Mouse (Mus musculus) heart, embryonic 16.5 days (tissue): ENCODE measurements around the gene Fndc3b. TPM values are rescaled to one million over a fixed set of nuclear protein-coding genes. Genes with fewer than 3 reads are reported as not detected.

ENCODE experiments used
- ATAC-seq: fragments of 200-750 bp; cut with Nextera tagmentation; replicated peaks from 2 replicates; pipeline ENCODE4 v1.8.0; 2017; ENCODE audit warnings: moderate number of reproducible peaks; ENCODE audit not compliant: insufficient read depth, low FRiP score; ENCODE audit errors: extremely low read depth
- H3K27ac ChIP-seq: fragments of 300-500 bp; sonication (generic); 2 replicates; pipeline ENCODE4 v1.5.1; 2014; ENCODE audit warnings: mild to moderate bottlenecking, low read length, control low read depth, moderate library complexity
- H3K27me3 ChIP-seq: fragments of 300-500 bp; sonication (generic); 2 replicates; pipeline ENCODE4 v1.6.1; 2014; ENCODE audit warnings: low read length, mixed read lengths; ENCODE audit not compliant: control insufficient read depth, insufficient read depth
- H3K36me3 ChIP-seq: fragments of 300-500 bp; sonication (generic); 2 replicates; pipeline ENCODE4 v1.6.1; 2014; ENCODE audit not compliant: control insufficient read depth, insufficient read depth
- H3K4me1 ChIP-seq: fragments of 300-500 bp; sonication (generic); 2 replicates; pipeline ENCODE4 v1.6.1; 2014; ENCODE audit warnings: low read length, mixed read lengths; ENCODE audit not compliant: control insufficient read depth, insufficient read depth
- H3K4me2 ChIP-seq: fragments of 300-500 bp; sonication (generic); 2 replicates; pipeline ENCODE4 v1.6.1; 2014; ENCODE audit warnings: low read depth, mild to moderate bottlenecking, control low read depth, low read length
- H3K4me3 ChIP-seq: fragments of 300-500 bp; sonication (generic); 2 replicates; pipeline ENCODE4 v1.5.1; 2014; ENCODE audit warnings: mild to moderate bottlenecking, control low read depth, low read length
- H3K9ac ChIP-seq: fragments of 300-500 bp; sonication (generic); 2 replicates; pipeline ENCODE4 v1.6.1; 2014; ENCODE audit warnings: low read length, control low read depth
- H3K9me3 ChIP-seq: fragments of 300-500 bp; sonication (generic); replicated peaks from 2 replicates; pipeline ENCODE4 v1.6.1; 2016; ENCODE audit warnings: low read length; ENCODE audit not compliant: control insufficient read depth
- WGBS: fragments of 180-500 bp; shearing (Covaris S2); extraction: QIAGEN DNeasy Blood & Tissue Kit; methylation state at CpG from one replicate; pipeline ENCODE4 v1.1.7; 2014; 5-methylcytosine and 5-hydroxymethylcytosine counted together
- polyA plus RNA-seq: library from polyadenylated mRNA; unstranded; fragments of >200 nt; fragmentation: Nextera tagmentation; extraction: Ambion mirVana; gene quantifications from 2 replicates; pipeline ENCODE4 v1.2.1, GENCODE M21; 2015

Fndc3b gene
- polyA plus RNA-seq, 1 experiment from 2014 or later: 21.7 TPM

GRCm38 (mm10) chr3:27490891-27491290 lies 220.2 kb downstream of the Fndc3b start:
- Histone ChIP-seq H3K4me1 (peaks cover 41% of the 10 kb centered on the region), H3K9me3 (no peaks in the 10 kb centered on the region), H3K4me3 (no peak overlapping the region), H3K27me3 (no peaks in the 10 kb centered on the region), H3K4me2 (no peak overlapping the region), H3K36me3 (peaks cover 10% of the 10 kb centered on the region), H3K27ac (peak overlapping the region; percentile 91), H3K9ac (peak overlapping the region; percentile 49)
- 57% methylated on average over 9 of the region's 9 CpGs for WGBS
- peak; percentile 7; the same call in 1 of the 2 replicates for ATAC-seq

GRCm38 (mm10) chr3:27489550-27489949 lies 221.6 kb downstream of the Fndc3b start:
- no peak overlapping the region for H3K4me3 ChIP-seq
- H3K9me3 ChIP-seq: no peaks in the 10 kb centered on the region
- peaks cover 41% of the 10 kb centered on the region for H3K4me1 ChIP-seq
- peak overlapping the region; percentile 84 for H3K27ac ChIP-seq
- 47% methylated on average over 6 of the region's 6 CpGs for WGBS
- H3K36me3 ChIP-seq: peaks cover 18% of the 10 kb centered on the region
- peak; percentile 34; the same call in 1 of the 2 replicates for ATAC-seq
- H3K27me3 ChIP-seq: no peaks in the 10 kb centered on the region
- 0 out of 2 replicates have a peak overlapping the region, but pooled peaks have one; percentile 6 for H3K9ac ChIP-seq
- peak overlapping the region; percentile 38; the same call in 1 of the 2 replicates for H3K4me2 ChIP-seq

DNA sequence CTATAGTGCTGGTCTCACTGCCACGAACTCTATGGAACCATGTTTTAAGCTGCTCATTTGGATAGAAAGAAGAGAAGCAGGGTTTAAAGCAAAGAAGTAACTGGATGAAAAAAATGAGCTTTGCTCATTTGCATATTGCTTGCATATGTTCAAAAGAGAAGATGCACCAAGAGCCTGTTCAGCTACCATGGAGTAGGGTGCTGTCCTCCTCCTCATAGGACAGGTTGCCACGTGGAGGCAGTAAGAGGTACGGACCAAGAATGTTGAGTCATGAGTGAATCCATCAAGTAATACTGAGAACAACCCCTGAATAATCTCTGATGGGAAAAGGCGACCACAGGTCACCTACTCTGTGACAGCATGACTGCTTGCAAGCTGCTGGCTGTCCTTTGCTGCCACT lies 226.0 kb downstream of the Fndc3b start:
- Histone ChIP-seq H3K4me1 (peaks cover 26% of the 10 kb centered on the region), H3K27me3 (no peaks in the 10 kb centered on the region), H3K9ac (no peak overlapping the region), H3K36me3 (peaks cover 15% of the 10 kb centered on the region), H3K27ac (no peak overlapping the region), H3K4me3 (no peak overlapping the region), H3K9me3 (no peaks in the 10 kb centered on the region), H3K4me2 (no peak overlapping the region)
- WGBS: 91% methylated on average over 4 of the region's 4 CpGs
- no peak for ATAC-seq

GRCm38 (mm10) chr3:27484698-27485097 lies 226.4 kb downstream of the Fndc3b start:
- peaks cover 26% of the 10 kb centered on the region for H3K4me1 ChIP-seq
- H3K9me3 ChIP-seq: no peaks in the 10 kb centered on the region
- no peak overlapping the region for H3K4me3 ChIP-seq
- H3K27me3 ChIP-seq: no peaks in the 10 kb centered on the region
- no peak overlapping the region for H3K9ac ChIP-seq
- H3K4me2 ChIP-seq: no peak overlapping the region
- H3K27ac ChIP-seq: no peak overlapping the region
- no peak for ATAC-seq
- peaks cover 15% of the 10 kb centered on the region for H3K36me3 ChIP-seq
- WGBS: 59% methylated on average over 3 of the region's 3 CpGs

DNA sequence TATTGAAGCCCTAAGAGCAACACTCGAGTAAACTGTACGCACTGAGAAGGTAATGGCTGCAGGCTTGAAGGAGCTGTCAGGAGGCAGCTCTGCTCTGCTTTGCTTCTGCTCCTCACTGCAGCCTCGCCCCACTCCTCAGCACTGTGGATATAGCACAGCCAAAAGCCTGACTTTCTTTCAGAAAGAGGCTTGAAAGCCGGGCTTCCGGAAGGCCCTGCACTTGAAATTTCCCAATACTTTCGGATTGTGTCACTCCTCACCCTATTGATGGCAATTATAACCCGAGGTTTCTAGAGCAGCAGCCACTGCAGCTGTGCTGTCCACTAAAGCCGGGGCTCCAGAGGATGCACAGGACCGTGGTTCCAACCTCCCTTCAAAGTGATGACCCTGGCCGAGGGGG lies 227.3 kb downstream of the Fndc3b start:
- 77% methylated on average over 10 of the region's 10 CpGs for WGBS
- H3K9me3 ChIP-seq: no peaks in the 10 kb centered on the region
- H3K9ac ChIP-seq: 0 out of 2 replicates have a peak overlapping the region, but pooled peaks have one; percentile 16
- no peak overlapping the region for H3K27ac ChIP-seq
- H3K36me3 ChIP-seq: peaks cover 15% of the 10 kb centered on the region
- no peak overlapping the region for H3K4me2 ChIP-seq
- H3K4me3 ChIP-seq: no peak overlapping the region
- no peaks in the 10 kb centered on the region for H3K27me3 ChIP-seq
- peaks cover 28% of the 10 kb centered on the region for H3K4me1 ChIP-seq
- no peak for ATAC-seq

DNA sequence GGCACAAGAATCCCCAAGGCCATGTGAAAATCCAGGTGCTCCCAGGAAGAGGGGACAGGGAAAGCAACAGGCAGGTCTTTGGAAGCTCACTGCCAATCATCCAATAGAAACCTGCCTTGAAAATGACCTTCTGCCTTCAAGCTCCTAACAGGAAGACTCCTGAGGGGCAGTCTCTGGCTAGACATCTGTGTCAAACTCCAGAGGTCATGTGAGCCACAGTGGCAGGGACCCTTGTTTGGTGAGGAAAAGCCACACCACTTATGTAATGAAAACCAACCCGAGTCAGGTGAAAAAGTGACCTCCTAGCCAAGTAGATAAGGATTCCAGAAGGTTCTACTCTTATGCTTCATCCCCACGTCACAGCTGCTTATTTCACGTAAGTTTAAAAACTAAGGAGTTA lies 227.8 kb downstream of the Fndc3b start:
- Histone ChIP-seq H3K4me2 (no peak overlapping the region), H3K9me3 (no peaks in the 10 kb centered on the region), H3K27me3 (no peaks in the 10 kb centered on the region), H3K36me3 (peaks cover 15% of the 10 kb centered on the region), H3K27ac (no peak overlapping the region), H3K4me1 (peaks cover 28% of the 10 kb centered on the region), H3K4me3 (no peak overlapping the region), H3K9ac (0 out of 2 replicates have a peak overlapping the region, but pooled peaks have one; percentile 16)
- WGBS: 60% methylated on average over 3 of the region's 3 CpGs
- ATAC-seq: no peak

DNA sequence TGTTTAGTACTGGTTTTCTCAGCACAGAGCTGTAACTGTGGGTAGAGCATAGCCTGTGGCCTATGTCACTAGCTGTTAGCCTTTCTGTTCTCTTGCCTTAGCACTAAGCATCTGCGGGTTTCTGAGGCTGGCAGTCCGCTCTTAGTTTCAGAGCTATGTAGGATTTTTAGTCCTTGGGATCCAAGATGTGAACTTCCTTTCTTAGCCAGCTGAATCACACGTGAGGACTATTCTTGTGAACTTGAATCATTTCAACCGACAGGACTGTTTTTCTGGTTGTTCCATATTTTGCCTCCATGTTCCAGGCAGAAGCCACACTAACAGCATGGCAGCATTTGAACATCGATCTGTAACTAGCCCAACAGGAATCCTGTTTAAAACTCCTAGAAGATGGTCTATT lies 229.4 kb downstream of the Fndc3b start:
- Histone ChIP-seq H3K4me2 (no peak overlapping the region), H3K27ac (no peak overlapping the region), H3K4me3 (no peak overlapping the region), H3K36me3 (peaks cover 8% of the 10 kb centered on the region), H3K9ac (no peak overlapping the region), H3K9me3 (no peaks in the 10 kb centered on the region), H3K4me1 (peaks cover 21% of the 10 kb centered on the region), H3K27me3 (no peaks in the 10 kb centered on the region)
- no peak for ATAC-seq
- WGBS: 89% methylated on average over 5 of the region's 5 CpGs

GRCm38 (mm10) chr3:27479378-27479777 lies 231.7 kb downstream of the Fndc3b start:
- peaks cover 21% of the 10 kb centered on the region for H3K4me1 ChIP-seq
- peak; percentile 72 for ATAC-seq
- WGBS: 47% methylated on average over 2 of the region's 2 CpGs

DNA sequence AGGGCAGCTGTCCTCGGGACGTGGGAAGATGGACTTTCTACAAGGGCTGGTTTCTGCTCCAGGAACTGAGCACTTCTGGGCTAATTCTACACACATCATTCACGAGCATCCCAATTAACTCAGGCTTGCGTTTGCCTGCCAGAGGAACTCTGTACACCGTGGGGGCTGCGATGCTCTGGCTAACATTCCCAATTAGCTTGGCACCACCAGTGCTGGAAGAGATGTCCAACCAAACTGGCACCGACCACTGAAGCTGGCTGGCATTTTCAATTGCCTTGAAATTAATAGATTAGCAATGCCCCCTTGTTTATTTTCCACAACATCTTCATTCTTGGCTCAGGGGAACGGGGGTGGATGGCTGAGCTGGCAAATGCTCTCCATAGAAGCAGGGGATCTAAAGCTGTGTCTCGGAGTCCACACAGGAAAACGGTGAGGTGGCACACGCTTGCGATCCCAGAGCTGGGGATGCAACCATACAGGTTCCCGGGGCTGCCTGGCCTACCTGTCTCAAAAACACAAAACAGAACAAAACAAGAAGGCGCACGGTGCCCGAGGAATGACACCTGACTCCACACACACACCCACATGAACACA lies 232.4 kb downstream of the Fndc3b start:
- 86% methylated on average over 16 of the region's 16 CpGs for whole genome bisulfite sequencing
- H3K4me3 ChIP-seq: no peak overlapping the region
- no peak for ATAC-seq
- H3K9ac ChIP-seq: no peak overlapping the region
- H3K4me1 ChIP-seq: peaks cover 21% of the 10 kb centered on the region
- no peak overlapping the region for H3K4me2 ChIP-seq
- H3K36me3 ChIP-seq: peaks cover 10% of the 10 kb centered on the region
- peak overlapping the region; percentile 83 for H3K27ac ChIP-seq
- no peaks in the 10 kb centered on the region for H3K27me3 ChIP-seq
- H3K9me3 ChIP-seq: 0 out of 2 replicates have a peak, but pooled peaks cover 1% of the 10 kb centered on the region

More at GRCm38 (mm10) chr3:27479378-27479777, 231.7 kb downstream of the Fndc3b start:
- Histone ChIP-seq H3K9ac (peak overlapping the region; percentile 45; the same call in 1 of the 2 replicates), H3K9me3 (no peaks in the 10 kb centered on the region), H3K27ac (peak overlapping the region; percentile 83), H3K36me3 (peaks cover 3% of the 10 kb centered on the region), H3K4me3 (no peak overlapping the region), H3K4me2 (peak overlapping the region; percentile 22), H3K27me3 (no peaks in the 10 kb centered on the region)
